Mouse (Mus musculus) heart, embryonic 14.5 days (tissue): ENCODE data around the gene Zbtb12. TPM values are rescaled to one million over a fixed set of nuclear protein-coding genes. Genes with fewer than 3 reads are reported as not detected.
"Not testable (repeated sequence)": the region's sequence is repeated elsewhere in the genome, so short reads cannot be mapped to it uniquely, and the experiment has no call there.

ENCODE experiments used
- ATAC-seq: fragments of 200-750 bp; cut with Nextera tagmentation; 2 replicates; pipeline ENCODE4 v1.8.0; 2017; ENCODE audit warnings: low read depth, moderate TSS enrichment; ENCODE audit not compliant: insufficient number of reproducible peaks, insufficient read depth, low FRiP score
- H3K27ac ChIP-seq, 2 experiments: fragments of 200-500 bp in 1 of 2; fragments of 300-500 bp in 1 of 2; sonication (generic) in 1 of 2; replicated peaks in 1 of 2; 2 replicates each; pipeline ENCODE4 v1.5.1; 2012 to 2014; ENCODE audit warnings: low read depth in 2 of 2, low read length in 2 of 2, control low read depth in 1 of 2, mild to moderate bottlenecking in 1 of 2, mixed read lengths in 1 of 2; ENCODE audit not compliant: control insufficient read depth in 1 of 2, insufficient read depth in 1 of 2
- H3K27me3 ChIP-seq: fragments of 300-500 bp; sonication (generic); 2 replicates; pipeline ENCODE4 v1.6.1; 2014; ENCODE audit warnings: mild to moderate bottlenecking, low read length, control low read depth; ENCODE audit not compliant: control insufficient read depth, insufficient read depth
- H3K36me3 ChIP-seq: fragments of 300-500 bp; sonication (generic); 2 replicates; pipeline ENCODE4 v1.6.1; 2014; ENCODE audit warnings: mild to moderate bottlenecking, control low read depth, low read length, mixed read lengths; ENCODE audit not compliant: control insufficient read depth, insufficient read depth
- H3K4me1 ChIP-seq, 2 experiments: fragments of 200-500 bp in 1 of 2; fragments of 300-500 bp in 1 of 2; sonication (generic) in 1 of 2; 2 replicates each; pipeline ENCODE4 v1.6.1; 2012 to 2014; ENCODE audit warnings: low read length in 2 of 2, control low read depth in 1 of 2, mixed read lengths in 1 of 2; ENCODE audit not compliant: control insufficient read depth in 2 of 2, insufficient read depth in 2 of 2
- H3K4me2 ChIP-seq: fragments of 300-500 bp; sonication (generic); 2 replicates; pipeline ENCODE4 v1.6.1; 2014; ENCODE audit warnings: mild to moderate bottlenecking, low read length
- H3K4me3 ChIP-seq, 2 experiments: fragments of 200-500 bp in 1 of 2; fragments of 300-500 bp in 1 of 2; sonication (generic) in 1 of 2; 2 replicates each; pipeline ENCODE4 v1.5.1; 2012 to 2014; ENCODE audit warnings: low read length in 2 of 2, mild to moderate bottlenecking in 2 of 2, control low read depth in 1 of 2, low read depth in 1 of 2, moderate library complexity in 1 of 2; ENCODE audit not compliant: control insufficient read depth in 1 of 2, insufficient read depth in 1 of 2
- H3K9ac ChIP-seq: fragments of 300-500 bp; sonication (generic); 2 replicates; pipeline ENCODE4 v1.6.1; 2014; ENCODE audit warnings: mild to moderate bottlenecking, low read length
- H3K9me3 ChIP-seq: fragments of 300-500 bp; sonication (generic); 2 replicates; pipeline ENCODE4 v1.6.1; 2016; ENCODE audit warnings: low read length, control low read depth; ENCODE audit not compliant: control insufficient read depth
- WGBS: fragments of 180-500 bp; shearing (Covaris S2); extraction: QIAGEN DNeasy Blood & Tissue Kit; methylation state at CpG from one replicate; pipeline ENCODE4 v1.1.7; 2014; 5-methylcytosine and 5-hydroxymethylcytosine counted together
- polyA plus RNA-seq: library from polyadenylated mRNA; unstranded; fragments of >200 nt; fragmentation: Nextera tagmentation; extraction: Ambion mirVana; gene quantifications from 2 replicates; pipeline ENCODE4 v1.2.1, GENCODE M21; 2014

Zbtb12 gene
- polyA plus RNA-seq, result 0.38 and 0.53 TPM in 2 replicates

GRCm38 (mm10) chr17:34879336-34879879 lies at the start of gene Zbtb12:
Gene Zbtb12 (plus strand): TSS chr17:34879483.
- H3K27me3 ChIP-seq, result no peaks in the 10 kb centered on the region
- H3K9me3 ChIP-seq, result no peaks in the 10 kb centered on the region
- no peaks in the 10 kb centered on the region for H3K36me3 ChIP-seq
- H3K4me1 ChIP-seq, result peaks cover 3 to 5% of the 10 kb centered on the region in 2 experiments; a peak in 2 of 4 replicates
- H3K4me3 ChIP-seq, result no peak within 1 kb of the TSS
- no peak within 1 kb of the TSS for H3K4me2 ChIP-seq
- H3K9ac ChIP-seq, result no peak within 1 kb of the TSS
- H3K27ac ChIP-seq, result no peak within 1 kb of the TSS
- ATAC-seq, result no peak
- 59% methylated on average over 11 of the region's 11 CpGs for WGBS

DNA sequence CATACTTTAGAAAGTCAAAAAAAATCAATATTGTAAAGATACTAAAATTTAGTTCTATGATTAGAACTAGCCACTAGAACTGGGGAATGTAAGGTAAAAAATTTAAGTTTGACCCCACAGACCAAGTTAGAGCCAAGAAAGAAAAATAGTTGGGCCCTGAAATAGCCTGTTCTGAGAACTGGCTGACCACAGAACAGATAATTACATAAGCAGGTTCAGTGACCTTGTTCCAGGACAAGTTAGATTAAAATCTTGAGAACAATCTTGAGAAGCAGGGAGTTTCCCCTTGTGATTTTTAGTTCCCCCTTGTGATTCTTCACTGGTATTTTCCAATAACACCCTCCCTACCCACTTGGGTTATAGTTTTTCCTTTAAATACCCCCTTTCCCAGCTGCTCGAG lies 48.5 kb upstream of the Zbtb12 start:
- not testable (repeated sequence) for H3K4me1 ChIP-seq, H3K27me3 ChIP-seq, ATAC-seq, H3K9ac ChIP-seq, H3K4me2 ChIP-seq, H3K27ac ChIP-seq, H3K4me3 ChIP-seq
- peaks cover 12% of the 10 kb centered on the region for H3K9me3 ChIP-seq
- peaks cover 67% of the 10 kb centered on the region for H3K36me3 ChIP-seq
- 95% methylated on average over 1 of the region's 1 CpGs for WGBS

- peaks cover 7 to 17% of the 10 kb centered on the region in 2 experiments for H3K4me1 ChIP-seq
- H3K4me2 ChIP-seq, result peak overlapping the region; percentile 97
- peak overlapping the region; percentile 88 for H3K9ac ChIP-seq
- ATAC-seq, result peak; percentile 42
- peaks cover 45% of the 10 kb centered on the region for H3K36me3 ChIP-seq
- WGBS, result 4% methylated on average over 44 of the region's 48 CpGs
- H3K27me3 ChIP-seq, result no peaks in the 10 kb centered on the region
- peak overlapping the region; percentile 87 to 97 for H3K4me3 ChIP-seq
- H3K27ac ChIP-seq, result peak overlapping the region in 1 of 2 experiments; percentile 61; a peak in 1 of 4 replicates
- H3K9me3 ChIP-seq, result 0 out of 2 replicates have a peak, but pooled peaks cover 1% of the 10 kb centered on the region
These were observed 43.0 kb upstream of the Zbtb12 start for GRCm38 (mm10) chr17:34836155-34836855.

- Histone ChIP-seq H3K27ac (peak within 1 kb of the TSS; percentile 61 to 79), H3K9me3 (no peaks in the 10 kb centered on the region), H3K4me2 (peak within 1 kb of the TSS; percentile 97), H3K27me3 (no peaks in the 10 kb centered on the region), H3K9ac (peak within 1 kb of the TSS; percentile 88), H3K36me3 (peaks cover 49% of the 10 kb centered on the region), H3K4me1 (peaks cover 7 to 17% of the 10 kb centered on the region in 2 experiments), H3K4me3 (peak within 1 kb of the TSS; percentile 87 to 97)
- under 1% methylated on average over 40 of the region's 40 CpGs for WGBS
- ATAC-seq, result peak; percentile 91
These were observed 42.4 kb upstream of the Zbtb12 start, which contains the start of the genes Stk19 and Dxo for GRCm38 (mm10) chr17:34836856-34837221. Gene Stk19 (minus strand): TSS chr17:34836945. Gene Dxo (plus strand): TSS chr17:34837019.

- peaks cover 53% of the 10 kb centered on the region for H3K36me3 ChIP-seq
- H3K4me3 ChIP-seq, result peak overlapping the region; percentile 87 to 97
- H3K27ac ChIP-seq, result peak overlapping the region; percentile 61 to 79; a peak in 3 of 4 replicates
- peak overlapping the region; percentile 97 for H3K4me2 ChIP-seq
- peaks cover 7 to 17% of the 10 kb centered on the region in 2 experiments for H3K4me1 ChIP-seq
- WGBS, result 38% methylated on average over 41 of the region's 43 CpGs
- peak overlapping the region; percentile 88 for H3K9ac ChIP-seq
- ATAC-seq, result no peak
- H3K27me3 ChIP-seq, result no peaks in the 10 kb centered on the region
- no peaks in the 10 kb centered on the region for H3K9me3 ChIP-seq
These were observed 41.6 kb upstream of the Zbtb12 start for GRCm38 (mm10) chr17:34837464-34838324.

GRCm38 (mm10) chr17:34838785-34839184 lies 40.5 kb upstream of the Zbtb12 start:
- H3K27ac ChIP-seq, result no peak overlapping the region
- no peak overlapping the region for H3K4me3 ChIP-seq
- peaks cover 56% of the 10 kb centered on the region for H3K36me3 ChIP-seq
- no peaks in the 10 kb centered on the region for H3K27me3 ChIP-seq
- H3K9ac ChIP-seq, result no peak overlapping the region
- no peaks in the 10 kb centered on the region for H3K9me3 ChIP-seq
- no peak overlapping the region for H3K4me2 ChIP-seq
- ATAC-seq, result no peak
- peaks cover 7 to 17% of the 10 kb centered on the region in 2 experiments for H3K4me1 ChIP-seq
- WGBS, result 83% methylated on average over 7 of the region's 7 CpGs

DNA sequence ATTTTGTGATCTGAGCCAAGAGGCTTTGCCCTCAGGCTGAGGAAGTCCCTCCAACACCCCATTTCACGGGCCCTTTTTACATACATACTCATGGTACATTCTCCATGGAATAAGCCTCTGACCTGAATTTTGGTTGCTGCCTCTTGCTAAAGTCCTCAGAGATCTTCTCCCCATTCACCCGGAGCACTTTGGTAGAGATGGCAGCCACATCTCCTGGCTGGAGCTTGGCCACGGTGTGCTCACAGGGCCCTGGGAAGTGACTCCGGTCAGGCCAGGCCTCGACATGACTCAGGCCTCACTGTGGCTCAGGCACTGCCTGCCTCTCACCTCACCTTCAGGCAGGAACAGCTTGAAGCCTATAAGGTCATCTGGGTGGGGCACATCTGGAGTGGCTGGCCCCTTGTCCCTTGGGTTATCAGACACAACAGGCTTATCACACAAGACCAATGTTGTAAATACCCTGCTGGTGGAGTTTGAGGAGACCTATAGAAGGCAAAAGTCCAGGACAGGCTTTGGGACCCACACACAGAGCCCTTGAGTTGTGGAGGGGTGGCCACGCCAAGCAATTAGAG lies 38.5 kb upstream of the Zbtb12 start:
- WGBS, result 79% methylated on average over 6 of the region's 6 CpGs
- Histone ChIP-seq H3K9ac (no peak overlapping the region), H3K36me3 (peaks cover 74% of the 10 kb centered on the region), H3K4me1 (peaks cover 7 to 13% of the 10 kb centered on the region in 2 experiments), H3K9me3 (no peaks in the 10 kb centered on the region), H3K4me3 (no peak overlapping the region), H3K4me2 (no peak overlapping the region), H3K27me3 (no peaks in the 10 kb centered on the region), H3K27ac (no peak overlapping the region)
- ATAC-seq, result no peak
